Mouse (Mus musculus): Measurements from ENCODE around the gene Krba1.

Krba1 gene

DNA sequence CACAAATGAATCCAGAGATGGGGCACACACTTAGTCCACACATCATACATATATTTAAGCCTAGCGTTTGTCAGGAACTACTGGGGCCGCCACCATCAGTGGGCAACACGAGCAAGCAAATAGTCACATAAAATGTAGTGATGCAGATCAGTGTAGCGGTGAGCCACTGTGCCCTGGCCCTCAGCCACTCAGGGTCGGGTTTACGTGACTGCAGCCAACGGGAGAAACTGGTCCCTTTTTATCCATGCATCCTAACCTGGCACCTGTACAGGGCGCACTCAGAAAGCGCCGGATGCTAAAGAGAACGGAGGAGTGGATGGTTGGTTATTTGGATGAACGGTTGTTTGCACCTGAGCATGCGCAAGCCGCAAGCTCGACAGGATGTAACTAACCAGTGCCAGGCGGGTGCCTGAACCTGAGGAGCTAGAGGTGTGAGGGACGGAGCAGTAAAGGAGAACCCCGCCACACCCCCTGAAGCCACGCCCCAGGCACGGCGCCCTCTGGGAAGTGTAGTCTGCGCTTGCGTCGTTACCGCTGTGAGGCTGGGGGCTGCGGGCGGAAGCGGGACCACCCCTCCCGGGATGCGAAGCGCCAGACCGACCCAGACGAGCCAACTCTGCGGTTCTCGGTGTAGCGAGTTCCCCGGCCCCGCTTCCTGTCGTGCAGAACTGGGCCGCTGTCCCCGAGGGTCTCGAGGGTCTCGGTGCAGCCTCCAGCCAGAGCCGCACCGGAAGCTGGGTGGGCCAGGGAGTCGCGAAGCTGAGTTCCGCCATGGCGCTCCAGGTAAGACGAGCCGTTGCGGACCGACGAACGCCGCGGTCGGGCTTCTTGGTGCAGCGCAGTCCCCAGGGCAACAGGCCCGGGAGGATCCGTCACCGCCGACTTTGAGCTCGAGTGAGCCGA, at the start of gene Krba1:
TSS of gene Krba1 (plus strand) at position 482 of the 903 bp plus-strand sequence.
- no peak for TF ChIP-seq CTCF (conservative IDR thresholded peaks at IDR 0.05; ENCODE audit: low read length)

DNA sequence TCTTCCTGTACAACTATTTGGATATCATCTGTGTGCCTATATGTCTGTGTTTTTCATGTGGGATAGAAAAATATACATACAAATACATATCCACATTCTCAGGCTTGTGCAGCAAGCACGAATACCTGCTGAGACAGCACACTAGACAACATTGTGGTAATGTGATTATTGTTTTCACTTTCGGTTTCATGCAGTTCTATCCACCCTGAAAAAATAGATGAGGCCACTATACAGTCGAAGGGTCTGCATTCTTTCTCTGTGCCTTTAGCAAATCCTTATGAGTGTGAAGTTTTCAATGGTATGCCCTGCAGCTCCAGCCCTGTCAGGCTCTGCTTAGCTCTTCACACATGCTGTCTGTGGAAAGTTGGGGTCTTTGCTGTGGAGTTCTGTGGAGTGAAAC, 36.5 kb upstream of the Krba1 start:
- Histone ChIP-seq H3K4me3 (replicated peaks; ENCODE audit: low read length) (no peak overlapping the region), H3K9me3 (ENCODE audit: low read length) (no peaks in the 10 kb centered on the region), H3K27me3 (ENCODE audit: insufficient read depth, low read length) (no peaks in the 10 kb centered on the region), H3K4me1 (replicated peaks; ENCODE audit: low read depth, low read length) (no peaks in the 10 kb centered on the region), H3K36me3 (ENCODE audit: insufficient read depth, low read length) (no peaks in the 10 kb centered on the region)
- TF ChIP-seq NANOG (IDR thresholded peaks at IDR 0.05; ENCODE audit: borderline replicate concordance, low read length) (no peak), CTCF (conservative IDR thresholded peaks at IDR 0.05; ENCODE audit: low read length) (no peak), POU5F1 (IDR thresholded peaks at IDR 0.05; ENCODE audit: borderline replicate concordance, low read length) (no peak)

More for the DNA sequence above, at the start of gene Krba1:
- Histone ChIP-seq H3K4me3 (replicated peaks; ENCODE audit: low read length) (peak within 1 kb of the TSS; percentile 88), H3K4me1 (replicated peaks; ENCODE audit: low read depth, low read length) (peaks cover 29% of the 10 kb centered on the region), H3K36me3 (ENCODE audit: insufficient read depth, low read length) (peaks cover 15% of the 10 kb centered on the region; the same call in 1 of the 2 replicates), H3K9me3 (ENCODE audit: low read length) (no peaks in the 10 kb centered on the region), H3K27me3 (ENCODE audit: insufficient read depth, low read length) (peaks cover 9% of the 10 kb centered on the region)

DNA sequence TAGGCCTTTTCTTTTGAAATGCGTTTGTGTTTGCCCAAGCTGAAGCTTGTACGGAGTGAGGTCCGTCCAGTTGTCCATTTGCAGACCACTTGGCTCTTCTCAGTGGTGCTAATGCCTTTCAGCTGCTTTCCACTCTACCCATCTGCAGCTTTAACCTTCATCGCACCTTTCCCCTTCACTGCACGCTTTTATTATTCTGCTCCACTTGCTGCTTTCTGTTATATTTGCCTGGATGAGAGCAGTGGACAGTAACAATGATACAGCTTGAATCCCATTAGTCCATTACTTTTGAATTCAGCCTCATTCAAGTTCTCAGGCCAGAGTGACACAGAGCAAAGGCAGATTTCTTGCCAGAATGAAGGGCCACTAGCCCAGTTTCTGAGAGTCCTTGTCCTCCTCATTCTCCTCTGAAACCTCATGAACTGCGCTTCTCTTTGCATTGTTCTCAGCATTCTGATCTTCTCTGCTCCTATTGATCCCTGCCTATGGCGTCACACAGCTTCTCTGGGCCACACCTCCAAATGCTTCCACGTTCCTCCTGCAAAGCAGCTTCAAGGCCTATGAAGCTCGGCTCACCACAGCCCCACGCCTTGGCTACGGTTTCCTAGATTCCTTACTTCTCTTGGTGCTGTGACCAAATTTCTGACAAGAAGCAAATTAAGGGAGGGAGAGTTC, 28.9 kb upstream of the Krba1 start:
- Histone ChIP-seq H3K27me3 (ENCODE audit: insufficient read depth, low read length) (no peaks in the 10 kb centered on the region), H3K9me3 (ENCODE audit: low read length) (no peaks in the 10 kb centered on the region), H3K36me3 (ENCODE audit: insufficient read depth, low read length) (no peaks in the 10 kb centered on the region), H3K4me1 (replicated peaks; ENCODE audit: low read depth, low read length) (no peaks in the 10 kb centered on the region), H3K4me3 (replicated peaks; ENCODE audit: low read length) (no peak overlapping the region)
- TF ChIP-seq NANOG (IDR thresholded peaks at IDR 0.05; ENCODE audit: borderline replicate concordance, low read length) (no peak), POU5F1 (IDR thresholded peaks at IDR 0.05; ENCODE audit: borderline replicate concordance, low read length) (no peak), CTCF (conservative IDR thresholded peaks at IDR 0.05; ENCODE audit: low read length) (no peak)

DNA sequence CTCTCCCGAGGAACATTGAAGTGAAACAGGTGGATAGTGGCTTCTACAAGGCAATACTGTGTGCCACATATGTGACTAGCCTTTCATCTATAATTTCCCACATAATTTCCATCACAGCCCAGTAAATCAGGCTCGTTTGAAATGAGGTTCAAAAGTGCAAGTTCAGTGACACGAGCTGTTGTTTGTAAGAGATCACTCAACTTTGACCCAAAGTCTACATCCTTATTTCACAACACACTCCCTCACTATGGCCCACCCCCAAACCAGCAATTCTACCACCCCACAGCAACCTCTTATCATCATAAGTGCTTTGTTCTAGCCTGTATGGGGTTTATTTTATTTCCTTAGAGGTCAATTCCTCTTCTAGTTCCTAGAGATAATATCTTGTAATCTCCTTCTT, 7.2 kb upstream of the Krba1 start:
- Histone ChIP-seq H3K4me1 (replicated peaks; ENCODE audit: low read depth, low read length) (no peaks in the 10 kb centered on the region), H3K36me3 (ENCODE audit: insufficient read depth, low read length) (no peaks in the 10 kb centered on the region), H3K4me3 (replicated peaks; ENCODE audit: low read length) (no peak overlapping the region), H3K9me3 (ENCODE audit: low read length) (no peaks in the 10 kb centered on the region), H3K27me3 (ENCODE audit: insufficient read depth, low read length) (no peaks in the 10 kb centered on the region)
- TF ChIP-seq NANOG (IDR thresholded peaks at IDR 0.05; ENCODE audit: borderline replicate concordance, low read length) = no peak
- no peak for TF ChIP-seq POU5F1 (IDR thresholded peaks at IDR 0.05; ENCODE audit: borderline replicate concordance, low read length)
- no peak for TF ChIP-seq CTCF (conservative IDR thresholded peaks at IDR 0.05; ENCODE audit: low read length)

DNA sequence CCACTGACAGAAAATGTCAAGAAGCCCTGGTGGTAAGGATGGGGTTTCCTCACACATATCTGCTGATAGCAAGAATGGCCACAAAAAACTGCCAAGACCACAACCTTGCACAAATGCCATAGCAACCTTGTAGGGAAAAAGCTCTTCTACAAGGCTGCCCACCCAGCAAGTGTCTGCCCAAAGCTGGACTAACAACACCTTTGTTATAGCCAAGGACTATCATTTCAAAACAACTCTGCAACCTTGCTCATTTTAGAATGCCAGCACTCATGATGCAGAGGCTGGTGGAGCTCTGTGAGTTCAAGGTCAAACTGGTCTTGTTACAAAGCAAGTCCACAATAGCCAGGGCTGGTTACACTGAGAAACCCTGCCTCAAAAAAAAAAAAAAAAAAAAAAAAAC, 1.6 kb upstream of the Krba1 start:
- Histone ChIP-seq H3K36me3 (ENCODE audit: insufficient read depth, low read length) (peaks cover 8% of the 10 kb centered on the region; the same call in 1 of the 2 replicates), H3K4me3 (replicated peaks; ENCODE audit: low read length) (no peak overlapping the region), H3K9me3 (ENCODE audit: low read length) (no peaks in the 10 kb centered on the region), H3K4me1 (replicated peaks; ENCODE audit: low read depth, low read length) (peaks cover 26% of the 10 kb centered on the region), H3K27me3 (ENCODE audit: insufficient read depth, low read length) (peaks cover 9% of the 10 kb centered on the region)
- TF ChIP-seq CTCF (conservative IDR thresholded peaks at IDR 0.05; ENCODE audit: low read length) (no peak), NANOG (IDR thresholded peaks at IDR 0.05; ENCODE audit: borderline replicate concordance, low read length) (no peak), POU5F1 (IDR thresholded peaks at IDR 0.05; ENCODE audit: borderline replicate concordance, low read length) (no peak)

DNA sequence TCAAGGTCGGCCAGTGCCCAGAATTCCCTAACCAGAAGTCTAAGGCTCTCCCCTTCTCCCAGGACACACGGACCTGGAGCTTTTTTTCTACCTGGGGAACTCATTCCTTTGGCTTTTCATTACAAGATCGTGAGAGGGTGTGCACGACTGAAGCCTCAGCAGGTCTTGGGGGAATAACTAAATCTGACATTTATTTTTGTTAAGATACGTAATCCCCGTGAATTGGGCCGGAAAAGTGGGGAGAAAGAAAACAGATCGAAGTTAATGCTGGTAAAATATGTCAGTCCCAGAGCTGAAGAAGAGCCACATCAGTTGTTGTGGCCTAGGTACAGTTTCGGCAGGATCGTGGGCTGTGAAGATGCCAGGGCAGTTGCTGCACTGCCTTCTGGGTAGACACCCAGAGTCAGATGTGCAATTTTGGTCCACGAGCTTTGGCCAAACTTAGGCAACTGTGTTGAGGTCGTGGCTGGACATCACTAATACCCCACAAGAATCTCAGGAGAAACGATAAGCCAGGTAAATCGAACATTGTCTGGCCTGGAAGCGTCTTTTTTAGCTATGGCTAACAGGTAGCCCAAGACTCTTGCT, 716 bp downstream of the Krba1 start:
- no peaks in the 10 kb centered on the region for H3K9me3 ChIP-seq (ENCODE audit: low read length)
- H3K36me3 ChIP-seq (ENCODE audit: insufficient read depth, low read length) = peaks cover 15% of the 10 kb centered on the region; the same call in 1 of the 2 replicates
- peaks cover 9% of the 10 kb centered on the region for H3K27me3 ChIP-seq (ENCODE audit: insufficient read depth, low read length)
- peak overlapping the region; percentile 88 for H3K4me3 ChIP-seq (replicated peaks; ENCODE audit: low read length)
- TF ChIP-seq POU5F1 (IDR thresholded peaks at IDR 0.05; ENCODE audit: borderline replicate concordance, low read length) (no peak), CTCF (conservative IDR thresholded peaks at IDR 0.05; ENCODE audit: low read length) (no peak), NANOG (IDR thresholded peaks at IDR 0.05; ENCODE audit: borderline replicate concordance, low read length) (no peak)
- peaks cover 37% of the 10 kb centered on the region for H3K4me1 ChIP-seq (replicated peaks; ENCODE audit: low read depth, low read length)

DNA sequence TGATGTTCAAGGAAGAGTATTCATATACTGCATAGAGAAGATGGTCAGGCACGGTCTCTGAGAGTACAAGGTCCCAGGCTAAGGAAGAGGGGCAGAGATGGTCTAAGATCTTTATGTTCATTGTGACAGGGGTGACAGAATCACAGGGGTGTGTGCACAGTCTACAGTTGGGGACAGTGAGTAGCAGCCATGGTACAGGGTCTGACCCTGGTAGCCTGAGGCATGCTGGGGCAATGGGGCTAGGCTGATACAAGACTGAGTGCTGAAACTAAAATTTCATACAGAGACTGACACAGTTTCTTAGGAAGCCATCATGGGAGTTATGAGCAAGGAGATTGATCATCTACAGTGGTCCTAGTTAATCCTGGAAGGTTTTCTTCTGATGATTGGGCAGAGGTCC, 1.3 kb downstream of the Krba1 start:
- peaks cover 40% of the 10 kb centered on the region for H3K4me1 ChIP-seq (replicated peaks; ENCODE audit: low read depth, low read length)
- H3K9me3 ChIP-seq (ENCODE audit: low read length) = no peaks in the 10 kb centered on the region
- H3K4me3 ChIP-seq (replicated peaks; ENCODE audit: low read length) = peak overlapping the region; percentile 88
- no peak for TF ChIP-seq NANOG (IDR thresholded peaks at IDR 0.05; ENCODE audit: borderline replicate concordance, low read length)
- TF ChIP-seq POU5F1 (IDR thresholded peaks at IDR 0.05; ENCODE audit: borderline replicate concordance, low read length) = no peak
- TF ChIP-seq CTCF (conservative IDR thresholded peaks at IDR 0.05; ENCODE audit: low read length) = no peak
- H3K36me3 ChIP-seq (ENCODE audit: insufficient read depth, low read length) = peaks cover 15% of the 10 kb centered on the region; the same call in 1 of the 2 replicates
- peaks cover 9% of the 10 kb centered on the region for H3K27me3 ChIP-seq (ENCODE audit: insufficient read depth, low read length)

DNA sequence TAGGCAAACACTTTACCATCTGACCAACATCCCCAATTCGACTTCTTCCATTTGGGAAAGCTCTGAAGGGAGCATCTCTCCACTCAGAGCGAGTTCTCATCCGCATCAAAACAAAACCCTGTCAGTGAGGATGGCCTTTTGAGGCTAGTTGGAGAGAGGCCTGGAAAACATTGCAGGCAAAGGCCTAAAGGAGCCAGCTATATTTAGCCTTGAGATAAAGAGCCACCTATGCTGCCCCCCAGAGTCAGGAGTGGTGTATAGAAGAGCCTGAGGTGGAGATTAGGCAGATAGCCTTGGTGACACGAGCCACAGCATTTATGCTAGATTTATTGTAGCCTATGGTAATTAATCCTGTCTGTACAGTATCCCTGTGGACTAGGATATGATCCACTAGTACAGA, 1.9 kb downstream of the Krba1 start:
- no peak overlapping the region for H3K4me3 ChIP-seq (replicated peaks; ENCODE audit: low read length)
- TF ChIP-seq NANOG (IDR thresholded peaks at IDR 0.05; ENCODE audit: borderline replicate concordance, low read length) = no peak
- TF ChIP-seq CTCF (conservative IDR thresholded peaks at IDR 0.05; ENCODE audit: low read length) = 0 out of 2 replicates have a peak, but pooled peaks have one; percentile 11
- TF ChIP-seq POU5F1 (IDR thresholded peaks at IDR 0.05; ENCODE audit: borderline replicate concordance, low read length) = no peak

More for the DNA sequence above, 1.9 kb downstream of the Krba1 start:
- H3K36me3 ChIP-seq (ENCODE audit: insufficient read depth, low read length) = peaks cover 15% of the 10 kb centered on the region; the same call in 1 of the 2 replicates
- H3K4me1 ChIP-seq (replicated peaks; ENCODE audit: low read depth, low read length) = peaks cover 42% of the 10 kb centered on the region
- no peaks in the 10 kb centered on the region for H3K9me3 ChIP-seq (ENCODE audit: low read length)
- peaks cover 9% of the 10 kb centered on the region for H3K27me3 ChIP-seq (ENCODE audit: insufficient read depth, low read length)
